Mouse (Mus musculus): ENCODE measurements around the gene Pik3ap1. TPM values are rescaled to one million over a fixed set of nuclear protein-coding genes. Genes with fewer than 3 reads are reported as not detected.

Gene Pik3ap1
- total RNA-seq, 2 experiments from 2014 or later, result 2.4 to 2.6 TPM

DNA sequence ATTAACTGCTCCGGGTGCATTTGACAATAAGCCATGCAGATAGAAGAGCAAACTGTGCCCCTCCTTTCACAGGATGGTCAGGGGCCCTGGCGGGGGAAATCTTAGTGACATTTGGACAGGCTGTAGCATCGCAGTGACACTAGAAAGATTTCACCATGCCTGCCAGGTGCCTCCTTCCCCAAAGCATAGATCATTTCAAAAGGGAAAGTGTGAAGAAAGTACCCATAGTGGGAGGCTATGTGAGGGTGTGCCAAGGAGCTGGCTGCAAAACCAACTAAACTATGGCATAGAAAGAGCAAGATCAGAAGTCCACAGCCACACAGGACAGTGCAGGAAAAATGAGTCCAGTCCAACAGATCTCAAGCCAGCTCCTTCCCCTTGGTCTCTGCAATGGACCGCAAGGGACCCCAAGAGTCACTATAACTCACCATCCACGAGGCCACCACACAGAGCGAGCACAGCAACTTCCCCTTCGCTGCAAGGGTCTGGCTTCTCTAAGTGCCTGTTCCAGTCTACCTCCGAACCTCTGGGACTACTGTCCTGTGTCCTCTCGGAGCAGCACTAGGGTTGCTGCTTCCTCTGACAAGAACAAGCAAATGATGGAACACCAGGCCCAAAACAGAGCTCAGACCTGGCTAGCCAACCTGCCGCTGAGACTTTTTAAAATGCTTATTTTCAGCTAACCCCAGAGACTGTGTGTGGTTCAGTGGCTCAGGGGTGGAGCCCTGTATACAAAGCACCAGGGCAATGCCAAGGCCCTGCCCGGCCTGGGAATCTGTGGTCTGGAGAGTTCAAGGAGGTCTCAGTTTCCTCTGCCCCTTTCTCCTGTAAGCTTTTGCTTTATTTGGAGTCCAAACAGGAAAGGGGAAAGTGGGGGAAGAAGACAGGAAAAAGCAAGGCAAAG, 15.1 kb downstream of the Pik3ap1 start:
- no peak for DNase-seq (ENCODE audit: low spot score in 2 of 2)

DNA sequence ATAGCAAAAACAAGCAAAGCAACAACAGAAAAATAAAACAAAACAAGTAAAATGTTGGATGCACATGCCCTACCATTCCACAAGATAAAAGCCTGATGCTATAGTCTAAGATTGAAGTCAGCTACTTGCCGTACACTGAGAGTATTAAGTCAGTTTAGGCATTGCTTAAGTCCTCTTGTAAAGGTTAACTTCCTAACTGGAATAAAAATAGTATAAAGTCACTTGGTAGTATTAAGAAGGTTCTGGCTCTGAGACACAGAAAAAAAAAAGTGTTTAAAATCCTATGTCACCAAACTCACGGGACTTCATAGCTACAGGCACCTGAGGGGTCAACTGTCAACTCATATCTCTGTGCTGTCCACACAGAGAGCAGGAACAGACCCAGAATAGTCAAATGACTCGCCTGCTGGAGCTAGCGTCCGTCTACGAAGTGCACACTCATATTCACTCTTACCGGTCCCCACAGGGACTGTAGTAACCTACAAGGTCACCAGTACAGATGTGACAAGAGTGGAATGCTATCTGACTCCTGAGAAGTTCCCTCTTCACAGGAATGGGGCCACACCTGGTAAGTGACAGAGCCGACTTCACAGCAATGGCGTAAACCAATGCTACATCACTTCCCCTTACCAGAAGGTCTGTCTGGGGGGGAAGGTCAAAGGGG, 17.9 kb downstream of the Pik3ap1 start:
- DNase-seq (ENCODE audit: low spot score in 2 of 2), result no peak

DNA sequence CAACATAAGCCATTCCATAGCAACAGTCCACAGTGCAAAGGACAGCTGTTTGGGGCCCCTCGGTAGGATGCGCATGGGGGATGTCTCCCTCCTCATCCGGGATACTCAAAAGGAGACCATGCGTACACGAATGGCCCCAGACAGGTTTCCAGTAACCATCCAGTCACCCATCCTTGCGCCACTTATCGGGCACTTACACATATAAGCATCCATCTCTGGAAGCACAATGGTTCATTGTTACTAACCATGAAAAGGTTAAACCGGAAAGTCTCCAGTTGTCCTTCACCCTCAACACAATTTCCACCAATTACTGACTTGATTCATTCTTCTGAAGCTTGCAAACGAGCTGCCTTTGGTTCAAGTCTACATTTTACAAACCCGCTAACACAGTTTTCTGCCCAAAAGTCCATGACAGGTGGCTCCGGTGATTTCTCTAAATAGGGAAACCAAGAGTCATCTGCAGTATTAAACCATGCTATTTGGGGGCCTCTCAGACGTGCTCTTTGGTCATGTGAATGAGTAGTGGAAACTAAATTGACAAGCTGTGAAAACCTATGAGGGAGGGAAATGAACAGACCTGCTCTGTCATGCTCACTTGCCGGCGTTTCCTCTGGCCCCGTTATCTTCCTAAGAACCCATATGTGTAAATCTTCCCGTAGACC, 18.6 kb downstream of the Pik3ap1 start:
- no peak for DNase-seq (ENCODE audit: low spot score in 2 of 2)

DNA sequence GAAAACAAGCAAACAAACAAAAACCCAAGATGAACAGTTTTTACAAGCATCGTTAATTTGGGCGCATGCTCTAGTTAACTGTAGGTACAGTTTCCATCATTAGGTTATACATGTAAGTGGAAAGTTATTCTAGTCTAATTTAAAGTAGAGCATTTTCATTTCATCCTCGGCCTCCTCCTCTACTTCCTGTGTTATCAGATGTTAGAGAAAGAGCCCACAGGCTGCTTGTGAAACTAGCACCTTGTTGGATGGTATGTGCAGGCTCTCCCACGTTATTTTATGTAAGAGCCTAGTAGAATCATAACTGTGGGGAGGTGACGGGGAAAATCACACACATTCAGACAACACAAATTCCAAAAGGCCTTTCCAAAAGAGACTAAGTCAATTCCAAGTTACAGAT, 19.3 kb downstream of the Pik3ap1 start:
- DNase-seq (ENCODE audit: low spot score in 2 of 2), result no peak

DNA sequence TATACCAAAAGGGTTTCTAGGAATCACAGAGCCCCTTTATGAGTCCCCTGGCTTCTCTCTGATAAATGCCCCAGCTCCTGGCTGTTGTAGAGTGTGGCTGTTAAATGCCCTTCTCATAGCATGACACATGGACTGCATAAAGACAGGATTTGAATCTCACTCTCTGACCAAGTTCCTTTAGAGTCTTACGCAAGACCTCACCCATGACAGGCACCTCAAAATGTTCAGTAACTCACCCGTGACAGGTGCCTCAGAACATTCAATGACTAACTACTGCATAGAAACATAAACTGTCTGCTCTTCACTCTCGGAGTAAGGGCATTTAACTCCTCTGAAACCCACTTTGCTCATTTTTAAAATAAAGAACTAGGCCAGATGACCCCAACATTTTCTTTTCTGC, 20.4 kb downstream of the Pik3ap1 start:
- no peak for DNase-seq (ENCODE audit: low spot score in 2 of 2)

DNA sequence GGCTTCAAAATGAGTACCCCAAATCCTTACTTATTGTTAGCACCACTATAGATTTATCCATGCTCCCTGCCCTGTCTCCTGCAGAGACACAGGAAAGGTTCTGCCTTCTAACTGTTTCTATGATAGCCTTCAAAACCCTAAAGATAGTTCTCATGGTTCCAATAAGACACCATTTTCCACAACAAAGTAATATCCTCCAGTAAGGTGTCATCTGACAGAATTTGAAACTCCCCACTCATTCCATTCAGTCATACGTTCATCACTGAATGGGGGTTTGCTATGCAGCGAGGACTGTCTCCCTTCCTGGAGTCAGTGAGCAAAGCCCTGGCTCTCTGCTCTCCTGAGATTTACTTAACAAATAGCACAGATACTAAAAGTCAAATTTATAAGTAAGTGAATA, 21.9 kb downstream of the Pik3ap1 start:
- no peak for DNase-seq (ENCODE audit: low spot score in 2 of 2)

DNA sequence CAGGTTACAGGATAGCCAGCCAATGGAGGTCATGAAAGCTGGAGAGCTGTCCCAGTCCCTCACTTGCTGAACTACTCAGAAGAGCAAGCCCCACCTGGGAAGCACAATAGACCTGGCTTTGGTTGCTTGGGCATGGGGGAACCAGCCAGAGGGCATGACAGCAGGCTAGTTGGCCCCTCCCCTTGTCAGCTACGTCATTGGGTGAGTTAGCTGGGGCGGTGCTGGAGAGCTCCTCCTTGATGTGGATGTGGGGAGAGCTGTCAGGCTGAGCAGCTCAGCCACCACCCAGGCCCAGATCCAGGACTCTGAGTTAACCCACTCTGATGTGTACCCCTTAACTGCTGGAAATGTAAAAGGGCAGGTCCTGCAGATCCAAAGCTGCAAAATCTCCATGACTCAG, 24.4 kb downstream of the Pik3ap1 start:
- no peak for DNase-seq (ENCODE audit: low spot score in 2 of 2)

DNA sequence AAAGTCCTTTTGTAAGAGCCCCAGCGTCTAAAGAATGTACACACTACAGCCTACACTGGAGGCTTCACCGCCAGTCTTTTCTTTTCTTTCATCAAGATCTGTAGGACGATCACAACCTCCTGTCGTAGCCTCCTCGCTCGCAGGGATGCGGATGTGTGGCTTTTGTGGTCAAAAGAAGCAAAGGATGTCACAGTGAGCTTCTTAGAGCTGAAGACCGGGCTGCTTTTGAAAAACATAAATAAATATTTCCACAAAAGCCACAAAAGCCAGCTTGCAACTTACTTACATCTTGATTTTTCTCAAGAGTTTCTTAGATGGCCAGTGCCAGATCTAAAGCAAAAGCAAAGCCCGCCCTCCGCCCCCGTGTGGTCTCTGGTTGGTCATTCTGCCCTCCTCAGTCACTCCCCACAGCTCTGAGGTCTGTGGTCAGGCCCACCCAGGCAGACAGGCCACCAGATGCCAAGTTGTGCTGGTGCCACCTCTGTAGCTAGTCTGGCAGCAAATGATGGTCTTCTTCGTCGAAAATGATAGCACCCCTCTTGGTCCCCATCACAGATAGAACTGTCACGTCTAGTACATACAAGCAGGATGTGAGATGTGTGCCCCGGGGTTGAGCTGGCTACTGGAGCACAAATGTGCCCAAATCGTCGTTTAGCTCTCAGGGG, 30.5 kb downstream of the Pik3ap1 start:
- DNase-seq (ENCODE audit: low spot score in 2 of 2), result no peak

DNA sequence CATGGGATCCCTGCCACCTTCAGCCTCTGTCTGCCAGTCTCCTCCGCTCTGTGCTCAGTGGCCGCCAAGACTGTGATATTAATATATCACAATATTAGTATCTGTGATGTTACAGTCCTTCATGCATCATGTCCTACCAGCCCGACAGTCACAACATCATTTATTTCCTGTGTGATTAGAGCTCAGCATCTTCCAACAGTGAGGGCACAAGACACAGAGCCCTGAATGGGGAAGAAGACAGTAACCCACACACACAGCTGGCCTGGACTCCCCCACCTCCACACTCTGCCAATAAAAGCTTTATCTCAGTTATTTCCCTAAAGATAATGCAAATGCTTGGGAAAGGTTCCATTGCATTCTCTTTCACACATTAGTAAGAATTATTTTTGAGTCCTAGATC, 35.3 kb downstream of the Pik3ap1 start:
- no peak for DNase-seq (ENCODE audit: low spot score in 2 of 2)

DNA sequence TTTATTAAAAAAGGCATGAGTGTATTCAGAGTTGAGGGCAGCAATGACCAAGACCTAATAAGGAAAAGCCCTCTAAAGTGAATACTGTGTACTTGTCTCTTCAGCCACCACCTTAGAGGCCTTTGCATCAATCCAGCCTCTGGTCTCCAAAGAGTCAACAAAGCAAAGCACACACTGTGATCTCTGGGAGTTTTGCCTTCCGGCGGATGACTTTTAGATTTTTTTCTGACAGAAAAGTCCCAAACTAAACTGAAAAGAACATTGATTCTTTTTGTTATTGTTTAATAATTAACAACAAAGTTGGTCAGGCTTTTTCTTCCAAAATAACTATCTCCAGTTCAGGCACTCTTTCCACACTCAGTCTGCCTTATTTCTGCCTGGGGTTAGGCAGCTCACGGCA, 36.7 kb downstream of the Pik3ap1 start:
- no peak for DNase-seq (ENCODE audit: low spot score in 2 of 2)

DNA sequence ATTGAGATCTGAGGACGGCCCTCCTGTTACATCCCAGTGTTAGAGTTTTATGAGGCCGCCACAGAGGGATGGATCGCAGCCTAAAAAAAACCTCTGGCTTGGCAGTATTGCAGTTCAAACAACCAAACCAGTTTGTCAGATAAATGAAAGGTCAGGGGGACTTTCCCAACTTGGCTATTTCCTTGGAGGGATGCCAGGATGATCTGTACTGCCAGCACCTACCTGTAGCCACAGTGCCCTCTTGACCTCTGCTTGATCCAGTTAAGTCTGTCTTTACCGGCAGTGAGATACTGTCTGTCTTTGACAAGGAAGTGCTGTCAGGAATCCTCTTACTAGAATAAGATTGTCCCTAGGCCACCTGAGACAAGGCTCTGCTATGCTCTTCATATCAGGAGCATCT, 37.6 kb downstream of the Pik3ap1 start:
- no peak for DNase-seq (ENCODE audit: low spot score in 2 of 2)

DNA sequence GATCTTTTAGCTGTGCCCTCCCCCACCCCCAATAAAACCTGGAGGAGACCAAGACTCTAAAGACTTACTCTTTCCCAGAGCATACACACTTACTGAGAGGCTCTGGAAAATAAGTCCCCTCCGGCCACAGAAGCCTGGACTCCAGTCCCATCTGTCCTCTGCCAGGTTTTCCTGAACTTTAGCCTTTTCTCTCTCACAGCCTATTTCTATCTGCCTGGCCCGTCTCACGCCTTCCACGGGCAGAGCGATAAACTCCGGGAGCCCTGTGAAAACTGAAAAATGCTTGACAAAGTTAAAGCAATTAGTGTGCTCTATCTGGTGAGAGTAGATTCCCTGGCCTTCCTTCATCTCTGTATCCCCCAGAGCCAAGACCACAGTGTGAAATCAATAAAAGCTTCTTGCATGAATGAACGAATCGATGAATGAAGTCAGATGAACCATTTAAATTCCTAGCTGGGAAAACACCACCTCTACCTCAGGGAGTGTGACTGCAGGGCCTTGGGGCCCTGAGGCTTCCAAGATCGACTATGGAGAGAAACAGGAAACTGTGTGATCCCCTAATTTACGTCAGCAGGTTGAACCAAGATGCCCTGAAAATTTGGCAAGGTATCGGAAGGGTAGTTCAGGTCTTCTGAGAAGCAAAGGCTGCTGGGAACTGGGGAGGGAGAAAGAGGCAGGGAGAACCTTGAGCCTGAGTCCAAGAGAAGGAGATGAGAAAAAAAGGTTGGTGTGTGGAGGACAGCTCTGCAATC, 38.6 kb downstream of the Pik3ap1 start:
- no peak for DNase-seq (ENCODE audit: low spot score in 2 of 2)

DNA sequence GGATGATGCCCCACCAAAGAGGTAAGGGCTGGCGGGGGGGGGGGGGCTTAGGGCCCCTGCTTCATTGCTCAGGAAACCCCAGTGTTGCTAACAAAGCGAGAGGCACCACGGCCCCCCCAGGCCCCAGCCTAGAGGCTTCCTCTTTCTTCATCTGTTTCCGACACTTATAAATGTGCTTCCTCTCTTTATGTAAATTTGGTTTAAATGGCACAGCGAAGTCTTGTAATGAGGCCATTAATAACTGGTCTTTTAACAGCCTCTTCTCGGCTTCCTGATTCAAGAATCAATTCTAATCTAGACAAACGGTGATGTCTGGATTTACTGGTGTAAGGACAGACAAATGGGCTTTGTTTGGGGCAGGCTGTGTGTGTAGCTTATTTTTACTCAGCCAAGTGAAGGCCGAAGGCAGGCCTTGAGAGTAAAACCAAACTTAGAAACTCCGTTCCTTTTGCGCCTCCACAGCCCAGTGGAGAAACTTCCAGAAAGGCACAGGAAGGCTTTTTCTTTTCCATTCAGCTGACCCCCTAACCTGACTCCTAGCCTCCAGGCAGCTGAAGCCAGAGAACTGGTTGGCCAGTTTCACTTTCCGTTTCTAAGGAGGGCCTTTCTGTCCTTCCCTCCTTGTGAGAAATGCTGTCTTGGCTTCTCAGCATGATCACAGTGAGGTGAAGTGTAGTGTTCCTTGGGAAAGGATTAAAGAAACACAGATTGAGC, 39.7 kb downstream of the Pik3ap1 start:
- DNase-seq (ENCODE audit: low spot score in 2 of 2), result no peak

DNA sequence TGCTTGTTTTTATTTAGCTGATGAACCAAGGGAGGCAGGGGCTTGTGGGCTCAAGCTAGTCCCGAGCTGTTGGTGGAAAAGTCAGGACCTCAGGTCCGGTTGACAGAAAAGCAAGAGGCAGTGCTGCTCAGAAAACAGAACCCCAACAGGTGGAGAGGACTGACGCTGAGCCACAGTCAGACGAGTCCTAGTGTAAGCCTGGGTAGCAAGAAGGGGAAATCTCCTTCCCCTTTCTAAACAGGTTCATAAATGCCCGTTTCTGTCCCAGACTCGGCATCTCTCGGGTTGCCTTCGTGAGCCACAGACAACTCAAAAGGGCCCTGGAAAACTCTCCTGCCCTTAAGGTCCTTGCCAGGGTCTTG, 40.3 kb downstream of the Pik3ap1 start:
- DNase-seq (ENCODE audit: low spot score in 2 of 2), result no peak

DNA sequence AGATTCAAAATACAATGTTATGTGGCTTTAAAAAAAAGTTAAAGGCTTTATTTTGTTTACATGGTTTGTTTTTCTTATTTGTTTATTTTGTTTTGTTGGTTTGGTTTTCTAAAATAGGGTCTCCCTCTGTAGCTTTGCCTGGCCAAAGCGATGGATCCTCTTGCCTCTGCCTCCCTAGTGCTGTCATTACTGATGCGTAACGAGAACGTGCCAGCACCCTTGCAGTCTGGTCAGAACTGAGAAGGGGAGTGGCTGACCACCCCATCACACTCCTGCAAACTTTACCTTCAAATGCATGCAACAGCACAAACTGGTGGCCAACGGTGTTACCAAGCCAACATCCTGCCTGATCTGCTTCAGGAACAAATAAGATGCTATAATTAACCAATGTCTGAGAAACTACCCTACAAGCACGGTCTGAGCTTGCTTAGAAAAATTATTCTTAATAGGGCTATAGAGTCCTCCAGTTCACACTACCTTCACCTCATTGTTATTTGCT, 42.3 kb downstream of the Pik3ap1 start:
- DNase-seq (ENCODE audit: low spot score in 2 of 2), result no peak

DNA sequence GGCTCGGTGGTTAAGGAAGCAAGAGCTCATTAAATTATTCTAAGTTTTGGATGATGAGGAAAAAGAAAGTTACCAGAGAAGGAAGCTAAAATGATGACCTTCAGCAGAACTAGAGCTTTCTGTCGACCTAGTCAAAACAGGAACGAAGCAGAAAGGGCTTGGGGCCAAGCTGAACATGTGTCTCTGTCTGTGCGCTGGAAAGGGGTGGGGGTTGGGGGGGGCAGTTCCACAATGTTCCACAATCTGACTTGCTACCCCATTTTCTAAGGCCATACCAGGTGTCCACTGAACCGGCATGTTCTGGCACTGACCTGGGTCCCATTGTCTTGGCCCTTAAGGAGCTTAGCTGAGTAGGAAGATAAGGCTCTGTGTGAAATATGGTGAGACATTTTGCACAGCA, 43.2 kb downstream of the Pik3ap1 start:
- DNase-seq (ENCODE audit: low spot score in 2 of 2), result no peak

DNA sequence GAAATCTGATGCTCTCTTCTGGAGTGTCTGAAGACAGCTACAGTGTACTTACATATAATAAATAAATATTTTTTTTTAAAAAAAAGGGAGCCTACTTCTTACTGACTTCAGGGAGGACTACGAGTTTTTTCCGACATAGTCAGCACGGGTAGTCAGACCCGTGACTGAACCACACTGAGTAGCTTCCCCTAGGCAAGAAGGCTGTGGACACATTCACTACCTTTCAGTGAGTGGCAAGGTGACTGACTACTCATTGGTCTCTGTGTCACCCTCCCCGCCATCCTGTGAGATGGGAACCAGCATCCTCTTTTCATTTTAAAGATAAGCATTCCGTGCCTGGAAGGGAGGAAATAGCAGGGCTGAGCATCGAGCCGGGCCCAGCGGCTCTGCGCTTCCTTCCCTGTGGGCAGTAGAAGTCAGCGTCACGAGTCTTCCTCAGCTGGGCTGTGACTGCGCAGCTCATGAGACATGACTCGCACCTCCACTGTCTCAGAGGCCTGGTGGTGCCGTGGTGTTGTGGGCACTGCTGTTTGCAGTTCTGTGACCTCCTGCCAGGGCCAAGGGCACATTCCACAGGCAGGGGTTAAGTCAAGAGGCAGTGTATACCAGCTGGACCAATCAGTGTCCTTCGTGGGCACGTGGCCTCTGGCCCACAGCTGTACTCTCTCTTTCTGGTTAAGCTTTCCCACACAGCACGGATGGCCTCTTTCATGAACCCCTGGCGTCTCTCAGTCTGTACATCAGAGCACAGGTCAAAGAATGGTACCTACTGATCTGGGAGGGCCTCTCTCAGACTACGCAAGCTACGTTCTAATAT, 45.7 kb downstream of the Pik3ap1 start:
- no peak for DNase-seq (ENCODE audit: low spot score in 2 of 2)

DNA sequence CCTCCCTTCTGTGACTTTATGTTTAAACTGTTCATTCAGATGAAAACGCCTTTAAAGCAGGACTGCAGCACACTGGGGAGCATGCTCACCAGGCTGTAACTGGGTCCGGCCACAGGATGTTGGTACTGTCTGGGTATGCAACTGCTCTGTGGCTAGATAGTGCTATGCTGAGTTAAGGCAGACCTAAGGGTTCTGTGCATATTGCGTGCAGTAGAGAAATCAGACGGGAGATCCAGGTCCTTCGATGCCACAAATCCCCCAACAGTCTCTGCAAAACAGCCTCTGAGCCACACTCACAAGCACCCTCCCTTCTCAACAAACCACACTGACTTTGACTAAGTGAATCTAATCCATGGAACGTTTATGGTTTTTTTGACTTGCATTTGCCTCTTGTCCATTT, 46.5 kb downstream of the Pik3ap1 start:
- DNase-seq (ENCODE audit: low spot score in 2 of 2), result no peak

DNA sequence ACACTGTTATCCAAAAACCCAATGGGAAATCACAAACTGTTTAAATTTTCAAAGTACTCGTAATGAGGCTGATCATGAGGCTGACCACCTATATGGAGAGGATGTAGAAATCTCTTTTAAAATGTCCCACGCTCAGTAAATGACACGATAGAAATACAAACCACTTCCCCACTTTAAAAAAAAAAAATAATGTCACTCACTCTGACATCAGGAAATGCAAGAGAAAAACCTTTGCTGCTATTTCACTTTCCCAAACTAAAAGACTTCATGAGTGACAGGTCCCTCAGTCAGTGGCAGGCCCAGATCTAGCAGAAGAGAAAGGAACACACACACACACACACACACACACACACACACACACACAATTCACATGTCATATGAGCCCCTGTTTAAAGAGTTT, 49.2 kb downstream of the Pik3ap1 start:
- no peak for DNase-seq (ENCODE audit: low spot score in 2 of 2)

Measured in left cerebral cortex, adult 18-20 months (tissue).